Mouse (Mus musculus): ENCODE results near the gene Arhgef17.

DNA sequence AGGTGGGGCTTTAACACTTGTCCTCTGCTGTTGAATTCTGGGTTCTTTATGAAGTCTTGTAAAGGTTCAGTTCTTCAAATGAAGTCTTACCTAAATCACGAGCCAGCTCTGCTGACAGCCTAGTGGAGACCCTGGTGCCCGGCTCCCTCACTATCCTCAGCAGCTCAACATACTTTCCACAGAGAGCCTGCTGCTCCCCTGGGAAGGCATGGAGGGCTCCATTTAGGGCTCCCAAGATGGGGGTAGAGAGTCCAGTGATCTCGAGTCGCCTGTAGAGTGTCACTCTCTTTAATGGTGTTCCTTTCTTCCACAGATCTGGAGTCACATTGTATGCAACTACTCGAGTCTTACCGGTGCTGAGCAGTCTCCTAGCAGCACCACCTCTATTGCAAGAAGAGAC is 96.2 kb downstream of the Arhgef17 start:
- TF ChIP-seq CTCF (IDR thresholded peaks at IDR 0.05; ENCODE audit: borderline replicate concordance, insufficient read depth, low read depth, low read length) = no peak
- TF ChIP-seq POLR2A (IDR thresholded peaks at IDR 0.05; ENCODE audit: borderline replicate concordance, insufficient read depth, low read length) = no peak

Data from cerebellum, adult 2 months (tissue).